Mouse (Mus musculus) granulocyte monocyte progenitor cell, adult 5-6 weeks (primary cell): Measurements from ENCODE around the gene Lrrc10. TPM values are rescaled to one million over a fixed set of nuclear protein-coding genes. Genes with fewer than 3 reads are reported as not detected.

Source experiments
- total RNA-seq, 2 experiments: library from RNA; stranded (forward) in 1 of 2; stranded (reverse) in 1 of 2; fragments of 200-712, 200-1000 nt in 1 of 2; fragments of >200 nt in 1 of 2; fragmentation: Nextera tagmentation in 1 of 2; gene quantifications; 2 replicates each; pipeline ENCODE4 v1.2.3; 2014 to 2017

Gene Lrrc10
- total RNA-seq, 2 experiments from 2014 or later, result not detected

Other genes with a start within 250 kb of the Lrrc10 start
- gene Myrfl, start 148.4 kb upstream of the Lrrc10 start, total RNA-seq (2014; fragmentation: Nextera tagmentation), result not detected in 2 replicates
- gene Myrfl, start 148.4 kb upstream of the Lrrc10 start, total RNA-seq (2017), result not detected in 2 replicates
- 12.0 and 26.3 TPM in 2 replicates for gene Rab3ip, start 94.6 kb upstream of the Lrrc10 start, total RNA-seq (2014; fragmentation: Nextera tagmentation)
- 17.9 and 19.2 TPM in 2 replicates for gene Rab3ip, start 94.6 kb upstream of the Lrrc10 start, total RNA-seq (2017)
- not detected in 2 replicates for gene Gm10271, start 72.7 kb upstream of the Lrrc10 start, total RNA-seq (2014; fragmentation: Nextera tagmentation)
- not detected in 2 replicates for gene Gm10271, start 72.7 kb upstream of the Lrrc10 start, total RNA-seq (2017)
- not detected in 2 replicates for gene Best3, start 59.0 kb upstream of the Lrrc10 start, total RNA-seq (2014; fragmentation: Nextera tagmentation)
- not detected in 2 replicates for gene Best3, start 59.0 kb upstream of the Lrrc10 start, total RNA-seq (2017)
- gene Cct2, start 18.5 kb downstream of the Lrrc10 start, total RNA-seq (2014; fragmentation: Nextera tagmentation), result 387 and 450 TPM in 2 replicates
- 517 and 619 TPM in 2 replicates for gene Cct2, start 18.5 kb downstream of the Lrrc10 start, total RNA-seq (2017)
- gene Frs2, start 103.2 kb downstream of the Lrrc10 start, total RNA-seq (2014; fragmentation: Nextera tagmentation), result 32.6 and 36.4 TPM in 2 replicates
- gene Frs2, start 103.2 kb downstream of the Lrrc10 start, total RNA-seq (2017), result 12.1 and 12.9 TPM in 2 replicates
- 54.8 and 84.5 TPM in 2 replicates for gene Yeats4, start 179.2 kb downstream of the Lrrc10 start, total RNA-seq (2014; fragmentation: Nextera tagmentation)
- gene Yeats4, start 179.2 kb downstream of the Lrrc10 start, total RNA-seq (2017), result 94.3 and 101 TPM in 2 replicates
- not detected in 2 replicates for gene 9530003J23Rik, start 193.4 kb downstream of the Lrrc10 start, total RNA-seq (2014; fragmentation: Nextera tagmentation)
- gene 9530003J23Rik, start 193.4 kb downstream of the Lrrc10 start, total RNA-seq (2017), result not detected in 2 replicates
- 190 and 288 TPM in 2 replicates for gene Lyz2, start 237.0 kb downstream of the Lrrc10 start, total RNA-seq (2014; fragmentation: Nextera tagmentation)
- gene Lyz2, start 237.0 kb downstream of the Lrrc10 start, total RNA-seq (2017), result 714 and 744 TPM in 2 replicates
- not detected in 2 replicates for gene Lyz1, start 247.5 kb downstream of the Lrrc10 start, total RNA-seq (2014; fragmentation: Nextera tagmentation)
- gene Lyz1, start 247.5 kb downstream of the Lrrc10 start, total RNA-seq (2017), result 0.22 and 0.41 TPM in 2 replicates